Mouse (Mus musculus) stomach, postnatal 0 days (tissue): ENCODE measurements around the gene Trak1. TPM values are rescaled to one million over a fixed set of nuclear protein-coding genes. Genes with fewer than 3 reads are reported as not detected.

Source experiments
- ATAC-seq: fragments of 200-750 bp; cut with Nextera tagmentation; 2 replicates; pipeline ENCODE4 v1.8.0; 2017; ENCODE audit not compliant: low FRiP score, low TSS enrichment
- DNase-seq: peaks from one replicate; pipeline ENCODE4 v3.0.0-alpha.2; 2016; ENCODE audit warnings: low spot score
- H3K27ac ChIP-seq: fragments of 300-500 bp; sonication (generic); replicated peaks from 2 replicates; pipeline ENCODE4 v1.5.1; 2014; ENCODE audit warnings: mild to moderate bottlenecking, control low read depth
- H3K27me3 ChIP-seq: fragments of 300-500 bp; sonication (generic); 2 replicates; pipeline ENCODE4 v1.6.1; 2014; ENCODE audit warnings: low read length; ENCODE audit not compliant: control insufficient read depth, insufficient read depth
- H3K36me3 ChIP-seq: fragments of 300-500 bp; sonication (generic); 2 replicates; pipeline ENCODE4 v1.6.1; 2014; ENCODE audit warnings: low read length, mixed read lengths; ENCODE audit not compliant: control insufficient read depth, insufficient read depth
- H3K4me1 ChIP-seq: fragments of 300-500 bp; sonication (generic); replicated peaks from 2 replicates; pipeline ENCODE4 v1.6.1; 2014; ENCODE audit warnings: antibody characterized with exemption; ENCODE audit not compliant: control insufficient read depth, insufficient read depth
- H3K4me2 ChIP-seq: fragments of 300-500 bp; sonication (generic); replicated peaks from 2 replicates; pipeline ENCODE4 v1.6.1; 2014; ENCODE audit warnings: low read depth, mild to moderate bottlenecking, control low read depth, moderate library complexity
- H3K4me3 ChIP-seq: fragments of 300-500 bp; sonication (generic); 2 replicates; pipeline ENCODE4 v1.5.1; 2014; ENCODE audit warnings: low read depth, low read length, control low read depth
- H3K9ac ChIP-seq: fragments of 300-500 bp; sonication (generic); 2 replicates; pipeline ENCODE4 v1.6.1; 2014; ENCODE audit warnings: mild to moderate bottlenecking, low read length, control low read depth, mixed read lengths
- H3K9me3 ChIP-seq: fragments of 300-500 bp; sonication (generic); 2 replicates; pipeline ENCODE4 v1.6.1; 2016; ENCODE audit warnings: low read length; ENCODE audit not compliant: control insufficient read depth
- CTCF ChIP-seq: IDR thresholded peaks from 2 replicates; pipeline ENCODE4 v1.5.1; 2016; ENCODE audit warnings: antibody characterized with exemption, low read depth, mild to moderate bottlenecking, moderate library complexity
- EP300 ChIP-seq: optimal IDR thresholded peaks from 2 replicates; pipeline ENCODE3; 2016; ENCODE audit warnings: antibody characterized with exemption
- WGBS: fragments of 180-500 bp; shearing (Covaris S2); extraction: QIAGEN DNeasy Blood & Tissue Kit; methylation state at CpG from one replicate; pipeline ENCODE4 v1.1.7; 2014; 5-methylcytosine and 5-hydroxymethylcytosine counted together
- polyA plus RNA-seq: library from polyadenylated mRNA; unstranded; fragments of >200 nt; fragmentation: Nextera tagmentation; extraction: Ambion mirVana; gene quantifications from 2 replicates; pipeline ENCODE4 v1.2.1, GENCODE M21; 2015

The Trak1 gene
- polyA plus RNA-seq, 1 experiment from 2014 or later = 24.0 TPM

DNA sequence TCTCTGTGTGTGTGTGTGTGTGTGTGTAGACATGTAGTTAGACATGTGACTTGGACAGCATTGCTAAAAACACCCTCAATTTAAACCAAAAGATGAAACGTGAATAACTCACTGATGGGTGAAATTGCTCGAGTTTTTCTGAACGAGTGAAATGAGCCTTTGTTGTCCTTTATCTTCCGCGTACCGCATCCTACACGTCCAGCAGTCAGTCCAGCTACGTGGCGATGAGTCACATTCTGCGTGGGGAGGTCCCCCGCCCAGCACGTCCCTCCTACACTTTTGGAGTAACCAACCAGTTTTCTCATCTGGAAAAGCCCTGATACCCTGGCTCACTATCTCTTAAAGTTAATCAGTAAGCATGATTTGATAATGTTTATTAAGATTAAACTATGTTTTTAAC, 116.9 kb downstream of the Trak1 start:
- Histone ChIP-seq H3K4me2 (no peak overlapping the region), H3K9me3 (no peaks in the 10 kb centered on the region), H3K4me3 (no peak overlapping the region), H3K9ac (no peak overlapping the region), H3K36me3 (no peaks in the 10 kb centered on the region), H3K27me3 (no peaks in the 10 kb centered on the region), H3K27ac (no peak overlapping the region), H3K4me1 (no peaks in the 10 kb centered on the region; the same call in 1 of the 2 replicates)
- ATAC-seq (no peak), DNase-seq (peak; percentile 46)
- 69% methylated on average over 12 of the region's 12 CpGs for WGBS
- TF ChIP-seq EP300 (no peak), CTCF (no peak)

DNA sequence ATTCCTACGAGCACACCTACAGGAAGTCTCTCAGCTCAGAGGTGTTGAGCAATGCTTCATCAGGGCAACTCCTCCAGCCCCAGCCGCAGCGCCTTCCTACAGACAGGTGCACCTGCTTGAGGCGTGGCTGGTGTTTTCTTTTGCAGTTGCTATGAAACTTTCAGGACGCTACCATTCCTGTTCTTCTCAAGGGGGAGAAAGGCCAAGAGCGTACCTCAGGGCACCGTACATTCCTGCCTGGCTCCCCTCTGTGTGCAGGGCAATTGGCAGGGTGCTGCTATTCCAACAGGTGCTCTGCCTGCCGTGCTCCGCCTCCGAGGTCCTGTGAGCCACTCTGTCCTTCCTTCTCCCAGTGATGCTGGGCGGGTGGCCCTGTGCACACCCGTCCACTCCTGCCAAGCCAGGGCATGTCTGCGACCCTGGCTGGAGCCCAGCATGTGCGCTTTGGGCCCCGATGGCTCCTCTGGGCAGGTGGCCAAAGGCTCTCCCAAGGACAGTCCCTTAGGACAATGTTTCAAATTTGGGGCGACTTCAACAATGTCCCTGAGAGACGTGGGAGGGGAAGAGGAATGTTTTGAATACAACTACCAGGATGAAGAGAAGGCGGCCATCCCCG, 118.4 kb downstream of the Trak1 start:
- peak overlapping the region; percentile 85 for H3K27ac ChIP-seq
- H3K9ac ChIP-seq = peak overlapping the region; percentile 27; the same call in 1 of the 2 replicates

DNA sequence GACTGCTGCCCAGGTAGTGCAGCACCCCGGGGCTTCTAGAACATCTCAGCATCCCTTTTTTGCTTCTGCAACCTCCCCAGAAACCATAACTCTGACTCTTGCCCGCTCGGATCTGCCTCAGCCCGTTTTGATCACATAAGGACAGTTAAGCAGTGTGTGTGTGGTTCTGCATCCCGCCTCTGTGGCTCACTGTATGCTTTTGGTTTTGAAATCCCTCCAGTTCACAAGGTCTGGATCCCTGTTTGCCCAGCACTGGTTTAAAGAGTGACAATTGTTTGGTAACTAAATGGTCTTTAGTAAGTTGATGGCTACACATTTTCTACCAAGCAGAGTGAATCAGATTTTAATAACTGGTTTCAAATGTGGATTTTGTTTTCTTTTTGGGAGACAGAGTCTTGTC, 119.2 kb downstream of the Trak1 start:
- H3K27ac ChIP-seq = peak overlapping the region; percentile 65
- WGBS = 78% methylated on average over 5 of the region's 5 CpGs
- H3K36me3 ChIP-seq = 0 out of 2 replicates have a peak, but pooled peaks cover 3% of the 10 kb centered on the region
- H3K9ac ChIP-seq = peak overlapping the region; percentile 27; the same call in 1 of the 2 replicates
- H3K4me1 ChIP-seq = no peaks in the 10 kb centered on the region; the same call in none of the 2 replicates
- H3K27me3 ChIP-seq = no peaks in the 10 kb centered on the region
- H3K4me2 ChIP-seq = peak overlapping the region; percentile 39
- no peaks in the 10 kb centered on the region for H3K9me3 ChIP-seq
- ATAC-seq (no peak), DNase-seq (no peak)
- TF ChIP-seq EP300 (no peak), CTCF (no peak)
- peak overlapping the region; percentile 24; the same call in 1 of the 2 replicates for H3K4me3 ChIP-seq

More for the DNA sequence above, 118.4 kb downstream of the Trak1 start:
- ATAC-seq (peak; percentile 99), DNase-seq (peak; percentile 92)
- Histone ChIP-seq H3K36me3 (0 out of 2 replicates have a peak, but pooled peaks cover 3% of the 10 kb centered on the region), H3K4me3 (peak overlapping the region; percentile 24; the same call in 1 of the 2 replicates), H3K4me2 (peak overlapping the region; percentile 39), H3K27me3 (no peaks in the 10 kb centered on the region), H3K9me3 (no peaks in the 10 kb centered on the region), H3K4me1 (no peaks in the 10 kb centered on the region; the same call in 1 of the 2 replicates)
- WGBS = 46% methylated on average over 19 of the region's 19 CpGs
- TF ChIP-seq CTCF (peak; percentile 1; the same call in 1 of the 2 replicates), EP300 (no peak)

DNA sequence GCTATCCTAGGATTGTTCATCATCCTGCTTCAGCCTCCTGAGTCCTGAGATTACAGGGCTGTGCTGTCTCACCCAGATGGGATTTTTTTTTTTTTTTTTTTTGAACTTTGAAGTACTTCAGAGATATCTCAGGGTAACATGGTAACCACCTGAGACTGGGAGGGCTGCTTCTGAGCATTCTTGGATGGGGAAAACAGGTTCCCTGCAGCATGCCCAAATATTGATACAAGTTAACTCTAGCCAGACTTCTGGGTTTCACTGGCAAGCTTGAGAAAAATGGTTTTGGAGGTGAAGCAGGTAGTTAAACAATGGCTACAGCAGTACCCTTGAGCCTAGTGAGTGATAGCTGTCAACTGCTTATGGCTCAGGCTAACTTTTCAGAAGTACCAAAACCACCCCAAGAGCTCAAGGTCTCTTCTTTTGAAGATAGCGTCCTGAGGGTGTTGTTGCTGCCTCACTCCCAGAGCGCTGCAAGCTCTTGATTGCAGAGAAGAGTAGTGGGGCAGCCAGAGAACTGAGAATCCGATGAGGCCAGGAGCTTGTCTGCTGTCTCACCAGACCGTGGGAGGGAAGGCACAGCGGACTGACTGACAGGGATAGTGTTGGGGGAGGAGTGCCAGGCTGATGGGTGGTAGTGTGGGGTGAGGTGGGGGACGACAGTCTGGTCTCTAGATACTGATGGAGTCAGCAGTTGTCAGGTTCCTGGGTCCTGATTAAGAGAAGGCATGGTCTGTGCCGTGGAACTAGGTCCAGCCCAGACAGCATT, 119.8 kb downstream of the Trak1 start:
- no peaks in the 10 kb centered on the region; the same call in none of the 2 replicates for H3K4me1 ChIP-seq
- TF ChIP-seq EP300 = no peak
- no peak for TF ChIP-seq CTCF
- H3K9ac ChIP-seq = no peak overlapping the region
- peak overlapping the region; percentile 37 for H3K4me2 ChIP-seq
- H3K36me3 ChIP-seq = 0 out of 2 replicates have a peak, but pooled peaks cover 3% of the 10 kb centered on the region
- no peak overlapping the region; the same call in 1 of the 2 replicates for H3K4me3 ChIP-seq
- ATAC-seq (no peak), DNase-seq (no peak)
- 75% methylated on average over 7 of the region's 7 CpGs for WGBS
- no peaks in the 10 kb centered on the region for H3K9me3 ChIP-seq
- H3K27ac ChIP-seq = peak overlapping the region; percentile 40
- H3K27me3 ChIP-seq = no peaks in the 10 kb centered on the region

DNA sequence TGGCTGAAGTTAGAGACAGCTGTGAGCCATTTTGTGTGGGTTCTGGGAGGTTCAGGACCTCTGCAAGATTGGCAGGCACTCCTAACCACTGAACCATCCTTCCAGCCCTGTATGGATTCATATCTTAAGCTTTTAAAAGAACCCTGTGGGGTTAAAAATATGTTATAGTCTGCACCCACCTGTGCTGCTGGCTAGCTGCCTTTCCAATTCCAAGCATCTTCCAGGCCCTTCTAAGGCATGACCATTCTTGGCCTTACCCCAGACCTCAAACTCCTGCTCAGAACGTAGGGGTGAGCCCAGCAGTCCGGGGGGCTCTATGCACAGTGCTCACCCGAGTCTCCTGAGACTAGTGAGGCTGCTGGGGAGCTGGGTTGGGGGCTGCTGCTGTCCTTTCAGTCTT, 121.7 kb downstream of the Trak1 start:
- ATAC-seq = no peak
- TF ChIP-seq EP300 (no peak), CTCF (no peak)

More for the DNA sequence above, 121.7 kb downstream of the Trak1 start:
- H3K4me1 ChIP-seq = no peaks in the 10 kb centered on the region; the same call in none of the 2 replicates
- no peak for DNase-seq
- no peak overlapping the region for H3K4me3 ChIP-seq
- no peak overlapping the region; the same call in 1 of the 2 replicates for H3K4me2 ChIP-seq
- H3K36me3 ChIP-seq = 0 out of 2 replicates have a peak, but pooled peaks cover 3% of the 10 kb centered on the region
- 76% methylated on average over 3 of the region's 3 CpGs for WGBS
- no peaks in the 10 kb centered on the region for H3K9me3 ChIP-seq
- no peaks in the 10 kb centered on the region for H3K27me3 ChIP-seq
- peak overlapping the region; percentile 74 for H3K27ac ChIP-seq
- H3K9ac ChIP-seq = no peak overlapping the region
